Mouse (Mus musculus) T-helper 1 cell (primary cell): ENCODE measurements at regions not wholly inside any gene's neighbourhood (a gene's known extent, or its start where the extent isn't known, plus 50 kb on each side); places are given as distances from the start of the nearest gene placed in this dataset.

Experiments used
- in situ Hi-C: fragments of 300-600 bp; cut with MboI, MseI; formaldehyde crosslinking; loops from one replicate; pipeline ENCODE4 v1.15.1; 2025; ENCODE audit warnings: high pct_unique_total_duplicates

DNA sequence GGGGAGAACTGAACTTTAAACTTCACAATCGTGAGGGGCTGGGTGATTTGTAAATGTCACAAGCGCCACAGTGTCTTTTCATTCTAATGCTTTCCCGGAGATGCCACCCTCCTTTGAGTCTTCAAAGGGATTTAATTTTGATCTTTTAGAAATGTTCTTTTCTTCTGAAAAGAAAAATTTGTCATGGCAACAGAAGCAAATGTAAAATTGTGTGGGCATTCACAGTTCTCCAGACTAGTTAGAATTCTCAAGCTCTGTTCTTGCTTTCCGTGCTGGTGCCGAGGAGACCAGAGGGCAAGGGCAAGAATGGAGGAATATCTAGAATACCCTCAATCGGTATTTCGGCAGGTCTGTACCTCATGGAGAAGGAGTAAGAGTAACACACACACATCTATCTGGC, 164.1 kb upstream of the Ccdc122 start:
- in situ Hi-C loops: loop anchor here (5.0 kb wide), 1 partner anchor 365 kb away; no protein-coding TSS in a partner anchor

DNA sequence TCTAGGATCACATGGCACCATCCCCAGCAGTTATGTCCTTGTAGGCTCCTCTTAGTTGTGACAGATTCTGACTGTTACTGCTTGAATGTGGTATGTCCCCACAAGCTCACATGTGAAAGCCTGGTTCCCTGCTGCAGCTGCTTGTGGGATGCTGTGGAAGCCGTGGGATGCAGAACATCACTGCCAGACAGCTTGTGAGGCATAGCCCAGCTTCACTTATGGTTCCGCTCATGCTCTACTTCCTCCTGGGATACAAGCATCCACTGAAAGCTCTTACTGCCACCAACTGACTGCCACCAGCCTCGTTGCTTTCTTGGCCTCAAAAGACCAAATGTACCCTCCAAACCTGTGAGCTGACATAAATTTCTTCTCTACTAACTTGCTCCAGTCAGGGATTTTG, 167.7 kb upstream of the Ccdc122 start:
- in situ Hi-C loops: loop anchor here (5.0 kb wide), 1 partner anchor 272 kb away; no protein-coding TSS in a partner anchor

DNA sequence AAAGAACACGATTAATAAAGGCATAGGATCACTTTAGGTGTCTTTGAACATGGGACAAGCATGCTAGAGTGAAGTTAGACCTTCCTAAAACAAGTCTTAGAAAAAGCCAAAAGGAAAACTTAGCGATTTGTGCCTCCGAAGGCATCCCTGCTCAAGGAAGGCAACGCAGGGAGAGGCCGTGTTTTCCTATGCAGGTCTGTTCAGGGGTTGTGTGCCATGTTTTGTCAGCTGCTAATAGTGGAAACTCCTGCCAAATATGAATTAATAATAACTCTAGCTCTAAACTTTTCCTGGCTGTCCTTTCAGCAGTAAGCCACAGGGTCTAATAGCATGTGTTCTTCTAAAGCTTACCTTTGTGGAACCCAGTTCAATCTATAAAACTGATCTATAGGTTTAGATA, 168.4 kb upstream of the Ccdc122 start:
- in situ Hi-C loops: loop anchor here (5.0 kb wide), 1 partner anchor 271 kb away; no protein-coding TSS in a partner anchor

DNA sequence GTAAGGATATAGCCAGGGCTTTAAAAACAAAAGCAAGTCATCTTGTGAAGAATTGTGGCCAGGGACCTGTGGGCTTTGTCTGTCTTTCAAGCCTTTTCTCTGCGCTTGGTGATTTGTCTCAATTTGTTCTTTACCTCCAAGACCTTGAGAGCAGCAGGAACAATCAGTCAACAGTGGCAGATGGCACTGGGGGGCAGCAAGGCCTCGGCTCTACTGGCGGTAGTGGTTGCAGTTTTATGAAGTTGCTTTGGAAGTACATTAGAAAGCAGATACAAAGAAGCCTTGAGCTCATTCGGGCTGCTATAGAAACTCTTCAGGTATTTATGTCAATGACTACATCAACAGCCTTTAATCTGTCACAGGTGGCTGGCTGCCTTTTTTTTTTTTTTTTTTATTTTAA, 171.9 kb upstream of the Ccdc122 start:
- in situ Hi-C loops: loop anchor here (5.0 kb wide), 1 partner anchor 267 kb away; no protein-coding TSS in a partner anchor

DNA sequence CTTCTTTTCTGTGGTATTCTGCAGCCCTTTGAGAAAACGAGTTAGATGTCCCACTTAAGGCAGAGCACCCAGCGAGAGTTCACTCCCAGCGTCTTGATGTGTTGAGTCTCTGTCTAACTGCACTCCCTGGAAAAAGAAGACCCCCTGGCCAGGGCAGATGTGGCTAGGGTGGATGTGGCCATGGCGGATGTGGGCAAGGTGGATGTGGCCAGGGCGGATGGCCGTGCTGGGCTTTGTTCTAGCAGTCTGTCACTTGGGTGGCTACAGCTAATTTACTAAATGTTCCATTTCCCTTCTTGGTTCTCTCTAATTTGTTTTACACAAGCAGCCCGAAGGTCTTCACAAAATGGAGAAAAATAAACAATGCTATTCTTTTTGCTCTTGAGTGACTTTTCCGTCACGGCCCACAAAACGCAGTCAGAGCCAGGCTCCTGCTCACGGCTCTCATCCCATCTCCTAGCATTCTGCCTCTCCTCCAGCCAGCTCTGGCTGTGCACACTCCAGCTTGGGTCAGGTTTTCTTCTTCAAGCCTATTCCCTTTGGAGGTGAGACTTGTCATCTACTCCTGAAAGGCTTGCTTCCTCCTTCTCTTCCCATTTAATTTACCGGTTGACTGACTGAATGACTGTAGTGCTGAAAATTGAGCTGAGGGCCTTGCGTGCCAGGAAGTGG, 173.4 kb upstream of the Ccdc122 start:
- in situ Hi-C loops: no loop called here

DNA sequence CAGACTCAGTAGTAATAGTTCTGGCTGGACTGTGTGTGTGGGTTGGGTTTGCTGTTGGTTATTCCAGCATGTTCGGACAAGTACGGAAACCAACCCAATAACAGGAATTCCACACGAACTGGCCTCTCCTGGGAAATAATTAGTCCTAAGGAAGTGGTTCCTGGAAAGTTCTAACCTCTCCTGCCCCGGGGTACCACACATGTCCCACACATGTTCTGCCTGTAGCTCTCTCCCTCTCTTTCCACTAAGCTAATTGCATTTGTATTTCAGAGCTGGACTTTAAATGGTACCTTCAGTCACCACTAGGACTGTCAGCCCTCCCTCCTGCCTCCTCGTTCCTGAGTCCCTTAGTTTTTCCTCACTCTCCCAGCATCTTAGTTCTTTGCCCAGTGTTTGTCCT, 178.2 kb upstream of the Ccdc122 start:
- in situ Hi-C loops: loop anchor here (10.0 kb wide), 1 partner anchor 1564 kb away; no protein-coding TSS in a partner anchor

DNA sequence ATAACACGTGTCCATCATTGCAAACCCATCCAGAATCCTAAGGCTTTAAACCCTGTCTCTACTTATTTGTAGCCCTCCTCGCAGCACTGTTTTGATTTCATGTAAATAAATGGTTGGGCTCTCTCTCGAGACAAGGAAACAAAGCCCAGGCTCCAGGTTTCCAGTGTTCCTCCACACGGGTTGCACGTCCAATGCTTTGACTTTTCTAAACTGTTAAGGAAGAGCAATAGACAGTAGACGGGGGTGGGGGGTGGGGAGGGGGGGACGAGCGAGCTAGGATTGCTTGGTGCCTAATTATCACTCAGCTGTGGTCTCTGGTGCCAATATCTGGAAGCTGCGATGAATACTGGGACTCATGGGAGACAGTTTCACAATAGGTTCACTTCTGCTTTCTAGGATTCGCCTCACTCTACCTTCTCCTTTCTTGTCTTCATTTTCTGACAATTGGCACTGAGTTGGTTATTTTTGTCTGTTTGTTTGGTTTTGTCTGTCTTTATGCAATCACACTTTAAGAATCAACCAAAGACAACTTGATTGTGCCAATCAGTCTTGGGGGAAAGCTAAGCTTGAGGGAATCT, 179.3 kb upstream of the Ccdc122 start:
- in situ Hi-C loops: loop anchor here (10.0 kb wide), 1 partner anchor 1562 kb away; no protein-coding TSS in a partner anchor

DNA sequence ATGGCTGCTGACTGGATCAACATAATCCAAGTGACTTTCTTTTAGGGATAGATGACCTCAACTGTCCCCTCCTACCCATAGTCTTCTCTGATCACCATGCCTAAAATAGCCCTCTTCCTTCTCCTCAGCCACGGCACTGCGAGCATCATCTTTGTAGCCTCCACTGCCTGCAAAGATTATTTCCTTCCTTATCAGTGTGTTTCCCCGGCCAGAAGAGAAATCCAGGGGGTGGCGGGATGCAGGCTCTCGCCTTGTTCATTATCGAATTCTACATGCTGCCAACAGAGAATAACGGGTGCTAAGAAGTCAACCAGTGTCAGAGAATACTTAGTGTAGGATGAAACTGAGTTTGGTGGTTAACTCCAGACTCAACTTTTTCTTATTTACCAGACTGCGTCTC, 180.0 kb upstream of the Ccdc122 start:
- in situ Hi-C loops: loop anchor here (10.0 kb wide), 1 partner anchor 1562 kb away; no protein-coding TSS in a partner anchor

DNA sequence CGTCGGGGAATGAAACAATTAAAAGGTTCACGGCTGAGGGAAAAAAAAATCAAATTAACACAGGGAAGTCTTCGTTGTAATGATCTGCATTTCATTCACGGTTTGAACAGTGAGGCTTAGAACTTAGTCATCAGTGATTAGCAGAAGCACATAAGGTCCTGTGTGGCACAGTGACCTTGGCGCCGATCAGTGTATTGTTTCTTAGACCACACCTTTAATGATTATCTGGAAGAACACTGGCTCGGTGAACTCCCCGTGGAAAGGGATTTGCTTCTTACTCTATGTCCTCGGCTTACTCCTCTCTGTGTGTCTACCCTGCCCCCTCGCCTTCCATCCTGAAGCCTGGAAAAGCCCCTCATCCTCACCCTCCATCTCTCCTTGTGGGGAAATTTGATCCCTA, 181.6 kb upstream of the Ccdc122 start:
- in situ Hi-C loops: loop anchor here (10.0 kb wide), 1 partner anchor 1560 kb away; no protein-coding TSS in a partner anchor

DNA sequence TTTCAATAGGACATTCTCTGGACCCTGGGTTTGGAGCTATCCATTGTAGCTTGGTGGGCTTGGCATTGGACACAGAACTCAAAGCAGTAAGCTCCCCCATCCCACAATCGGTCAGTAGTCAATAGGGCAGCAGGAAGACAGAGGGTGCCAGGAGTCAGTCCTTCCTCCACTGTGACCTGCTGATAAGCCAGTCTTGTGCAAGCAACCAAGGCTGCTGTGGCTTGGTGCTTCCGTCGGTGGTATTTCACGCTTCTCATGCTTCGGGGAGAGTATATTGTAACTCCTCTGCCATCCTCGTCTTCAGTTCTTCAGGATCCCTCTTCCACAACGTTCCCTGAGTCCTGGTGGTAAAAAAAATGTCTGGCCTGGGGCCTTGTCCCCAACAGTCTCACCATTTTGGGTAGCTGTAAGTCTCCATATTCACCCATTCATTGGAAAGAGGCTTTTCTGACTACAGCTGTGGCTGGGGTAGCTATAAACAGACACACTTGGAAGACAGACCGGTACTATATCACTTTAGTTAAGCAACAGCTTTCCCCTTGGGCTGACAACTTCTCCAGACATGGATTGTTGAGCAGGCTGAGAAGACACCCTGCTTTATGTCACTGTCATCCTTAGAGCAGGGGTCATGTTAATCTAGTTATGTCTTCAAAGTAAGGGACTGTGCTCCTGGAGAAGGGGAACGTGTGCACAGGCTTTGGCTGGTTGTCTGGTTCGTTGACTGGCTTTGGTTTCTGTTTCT, 184.9 kb upstream of the Ccdc122 start:
- in situ Hi-C loops: loop anchor here (10.0 kb wide), 1 partner anchor 1557 kb away; no protein-coding TSS in a partner anchor

DNA sequence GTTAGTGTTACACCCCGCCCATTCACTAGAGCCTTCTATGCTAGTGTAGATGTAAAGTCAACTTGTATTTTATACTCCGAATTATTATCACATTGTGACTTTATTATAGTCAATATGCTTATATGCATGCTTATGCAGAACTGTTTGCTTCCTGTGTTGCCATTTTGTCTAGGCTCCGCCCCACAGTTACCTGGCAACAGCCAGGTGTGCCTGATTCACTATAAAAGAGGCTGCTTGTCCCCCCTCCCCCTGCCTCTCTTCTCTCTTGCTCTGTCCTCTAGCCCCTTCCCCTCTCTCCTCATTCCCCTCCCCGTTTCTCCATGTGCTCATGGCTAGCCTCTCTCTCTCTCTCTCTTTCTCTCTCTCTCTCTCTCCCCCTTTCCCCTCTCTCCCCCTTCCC, 185.9 kb upstream of the Ccdc122 start:
- in situ Hi-C loops: loop anchor here (10.0 kb wide), 1 partner anchor 1556 kb away; no protein-coding TSS in a partner anchor

DNA sequence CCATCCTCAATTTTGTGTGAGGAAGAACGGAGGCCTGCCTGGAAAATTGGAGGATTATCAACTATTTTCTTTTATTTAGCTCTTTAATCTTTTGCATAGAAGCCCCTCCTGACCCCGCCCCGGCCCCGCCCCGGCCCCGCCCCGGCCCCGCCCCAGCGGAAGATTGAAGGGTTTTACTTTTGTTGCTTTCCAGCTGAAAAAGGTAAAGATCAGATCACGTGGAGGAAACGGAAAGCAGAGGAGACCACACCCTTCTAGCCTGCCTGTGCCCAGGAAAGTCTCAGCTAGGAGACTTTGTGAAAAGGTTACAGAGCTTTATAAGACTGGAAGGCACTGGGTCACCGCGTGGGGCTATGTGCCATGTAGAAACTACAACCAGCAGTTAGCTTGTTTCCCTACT, 186.5 kb upstream of the Ccdc122 start:
- in situ Hi-C loops: loop anchor here (10.0 kb wide), 1 partner anchor 1555 kb away; no protein-coding TSS in a partner anchor

DNA sequence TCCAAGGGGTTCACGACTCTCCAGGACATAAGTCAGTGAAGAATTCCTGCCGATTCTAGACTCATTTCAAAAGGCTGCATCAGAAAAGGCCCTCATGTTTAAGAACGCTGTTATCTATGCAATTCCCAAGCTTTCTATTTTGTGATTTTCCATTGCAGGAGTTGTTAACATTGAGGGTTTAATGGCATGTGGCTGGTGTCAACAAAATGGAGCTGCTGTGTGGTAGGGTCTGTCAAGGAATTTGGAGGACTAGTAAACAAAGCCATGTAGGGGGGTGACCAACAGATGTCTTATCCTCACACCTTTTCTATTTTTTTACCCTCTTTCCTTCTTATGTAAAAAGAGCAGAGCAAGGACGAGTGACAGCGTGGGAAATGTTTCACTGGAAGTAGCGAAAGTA, 186.9 kb upstream of the Ccdc122 start:
- in situ Hi-C loops: loop anchor here (10.0 kb wide), 1 partner anchor 1555 kb away; no protein-coding TSS in a partner anchor

DNA sequence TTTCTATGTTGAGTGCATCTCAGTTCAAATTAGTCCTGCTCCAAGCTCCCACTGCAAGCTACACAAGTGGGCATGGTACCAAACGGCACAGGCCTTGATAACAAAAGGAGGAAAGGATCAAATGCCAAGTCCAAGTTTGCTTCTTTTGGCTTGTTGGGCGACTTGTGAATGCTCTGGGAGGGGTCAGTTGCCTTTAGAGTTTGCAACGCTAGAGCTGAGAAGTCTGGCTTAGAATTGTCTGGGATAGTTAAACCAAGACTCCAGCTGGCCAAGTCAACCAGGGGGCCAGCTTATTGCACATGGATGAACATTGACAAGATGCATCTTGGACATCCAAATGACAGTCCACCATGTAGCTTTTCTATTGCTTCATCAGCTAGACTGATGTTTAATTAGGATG, 187.5 kb upstream of the Ccdc122 start:
- in situ Hi-C loops: no loop called here

DNA sequence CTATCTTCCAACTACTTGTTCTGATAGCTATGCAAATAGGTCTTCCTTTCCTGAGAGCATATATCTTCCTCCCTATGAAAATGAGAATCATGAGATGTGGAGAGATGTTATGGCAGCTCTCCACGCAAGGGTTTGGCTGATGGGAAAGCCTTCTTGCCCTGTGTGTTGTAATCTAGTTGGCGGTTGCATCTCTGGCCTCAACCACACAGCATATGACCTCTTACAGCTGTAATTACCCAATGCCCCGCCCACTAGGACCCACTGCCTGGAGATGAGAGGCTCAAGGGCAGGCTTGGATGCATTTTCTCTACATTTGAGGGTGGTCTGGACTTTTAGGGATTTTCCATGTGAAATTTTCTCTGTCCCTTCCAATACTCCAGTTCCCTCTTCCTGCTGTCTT, 190.9 kb upstream of the Ccdc122 start:
- in situ Hi-C loops: no loop called here

DNA sequence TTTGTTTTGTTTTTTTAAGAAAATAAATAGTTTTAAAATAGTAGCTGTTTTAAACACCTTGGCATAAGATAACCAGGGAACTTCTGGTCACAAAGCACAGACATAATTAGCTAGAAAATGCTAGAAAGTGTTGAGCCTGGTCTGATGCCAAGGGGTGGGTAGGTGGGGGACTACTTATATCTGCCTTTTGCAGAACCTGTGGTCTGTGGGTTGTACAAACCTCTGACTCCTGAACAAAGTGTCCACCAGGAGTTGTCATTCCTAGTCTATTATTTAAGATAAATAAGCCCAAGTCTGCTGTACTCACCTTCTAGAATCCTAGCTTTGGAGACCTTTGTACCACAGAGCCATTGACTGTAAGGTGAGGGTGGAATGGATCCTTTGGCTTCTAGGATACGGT, 191.9 kb upstream of the Ccdc122 start:
- in situ Hi-C loops: no loop called here

DNA sequence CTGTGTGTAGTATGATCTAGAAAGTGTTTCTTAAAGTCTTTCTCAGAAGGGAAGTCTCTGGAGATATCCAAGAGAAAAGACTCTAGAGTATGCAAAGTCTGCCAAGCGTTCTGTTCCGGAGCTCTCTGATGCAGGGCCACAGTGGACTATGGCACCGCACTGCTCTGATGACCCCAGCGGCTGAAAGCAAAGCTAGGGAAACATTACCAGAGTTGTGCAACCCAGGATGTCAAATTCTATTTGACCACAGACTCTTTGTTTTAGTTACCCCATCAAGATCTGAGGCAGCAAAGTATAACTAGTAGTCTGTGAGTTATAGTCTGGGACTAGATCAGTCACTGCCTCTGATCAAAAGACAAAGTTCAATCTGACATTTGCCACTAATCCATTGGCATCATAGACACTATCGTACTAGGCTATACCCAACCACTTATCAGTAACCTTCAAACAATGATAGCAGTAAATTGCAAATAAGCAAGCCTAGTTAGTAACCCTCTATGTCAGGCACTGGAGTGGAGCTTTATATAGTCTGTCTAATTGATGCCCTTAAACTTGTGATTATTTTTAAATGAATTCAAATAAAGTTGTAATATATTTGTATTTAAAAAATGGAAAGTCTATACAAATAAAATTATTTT, 198.9 kb upstream of the Ccdc122 start:
- in situ Hi-C loops: no loop called here

DNA sequence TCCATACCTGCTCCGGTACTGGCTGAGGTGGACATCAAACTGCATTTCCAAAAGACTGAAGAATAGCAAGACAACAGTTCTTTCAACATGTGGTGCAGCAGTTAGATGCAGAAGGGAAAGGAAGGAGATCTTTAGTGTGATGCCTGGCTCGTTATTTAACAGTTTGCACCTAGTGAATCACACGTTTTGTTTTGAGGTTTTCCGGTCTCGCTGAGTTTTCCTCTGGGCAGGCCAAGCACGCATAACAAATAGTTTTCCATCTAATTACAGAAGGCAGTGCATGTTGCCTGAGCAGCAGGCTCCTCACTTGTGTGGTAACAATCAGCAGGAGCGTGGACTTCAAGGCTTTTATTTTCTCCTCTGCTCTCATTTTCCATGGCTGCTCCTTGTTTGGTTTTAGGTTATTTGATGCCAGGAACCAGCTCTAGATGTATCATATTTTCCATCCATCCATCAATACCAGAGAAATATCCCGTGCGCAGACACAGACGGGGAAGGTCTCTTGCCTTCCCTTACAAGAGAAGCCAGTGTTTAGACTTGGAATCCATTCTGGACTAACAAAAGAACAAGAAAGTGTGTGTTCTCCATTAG, 199.6 kb upstream of the Ccdc122 start:
- in situ Hi-C loops: no loop called here

DNA sequence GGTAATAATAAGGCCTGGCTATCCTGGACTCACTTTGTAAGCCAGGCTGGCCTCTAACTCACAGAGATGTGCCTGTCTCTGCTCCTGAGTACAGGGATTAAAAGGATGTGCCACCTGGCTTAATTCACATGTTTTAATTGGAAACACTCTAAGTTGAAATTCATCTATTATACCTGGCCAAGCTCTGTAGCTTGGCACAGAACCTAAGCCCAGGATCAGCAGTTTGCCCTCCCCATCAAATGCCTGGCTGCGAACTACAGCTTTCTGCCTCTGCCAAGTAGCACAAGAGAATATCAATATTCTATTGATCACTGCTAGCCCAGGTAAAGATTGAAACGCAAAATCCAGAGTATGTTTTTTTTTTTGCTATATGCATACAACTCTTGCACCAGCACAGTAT, 200.3 kb upstream of the Ccdc122 start:
- in situ Hi-C loops: no loop called here

DNA sequence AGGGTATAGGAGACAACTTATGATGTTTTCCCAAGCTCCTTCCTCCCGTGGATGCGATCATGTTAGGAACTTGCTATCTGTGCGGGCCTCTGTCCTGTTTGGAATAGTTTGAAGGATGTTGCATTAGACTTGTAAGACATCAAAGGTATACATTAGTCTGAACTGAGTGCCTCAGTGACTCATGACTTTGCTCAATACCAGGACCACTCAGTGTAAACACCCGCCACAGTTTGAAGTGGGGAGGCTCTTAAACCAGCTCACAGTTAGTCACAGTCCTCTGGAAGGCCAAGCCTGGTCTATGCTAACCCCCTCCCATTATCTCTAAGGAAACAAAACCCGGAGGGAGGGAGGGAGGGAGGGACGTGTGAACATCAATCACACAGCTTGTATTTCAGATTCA, 202.5 kb upstream of the Ccdc122 start:
- in situ Hi-C loops: no loop called here

DNA sequence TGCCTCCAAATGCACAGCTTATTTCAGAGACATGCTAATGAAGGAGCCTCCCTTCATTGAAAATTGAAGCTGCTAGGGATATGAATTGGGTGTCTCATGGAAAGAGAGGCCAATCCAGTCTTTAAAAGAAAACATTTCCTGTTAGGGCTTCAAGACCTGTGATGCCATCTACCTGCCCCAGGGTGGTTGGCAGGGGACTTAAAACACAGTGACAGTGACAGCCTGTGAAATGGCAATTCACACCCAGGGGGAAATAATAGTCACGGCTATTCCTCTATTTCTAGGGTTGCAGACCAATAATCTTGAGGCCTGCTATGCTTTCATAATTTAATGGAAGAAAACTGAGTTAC, 207.4 kb upstream of the Ccdc122 start:
- in situ Hi-C loops: loop anchor here (10.0 kb wide), 1 partner anchor 1154 kb away; no protein-coding TSS in a partner anchor
